Mouse (Mus musculus): ENCODE measurements around the gene Ing3. TPM values are rescaled to one million over a fixed set of nuclear protein-coding genes. Genes with fewer than 3 reads are reported as not detected.

Ing3 gene
- polyA plus RNA-seq (2012; rRNA removed): 8.1 and 8.7 TPM in 2 replicates

GRCm38 (mm10) chr6:21949226-21949731 lies at the start of gene Ing3:
TSS of gene Ing3 (plus strand) at chr6:21949571.
- peak; percentile 90 for DNase-seq (ENCODE audit: low read depth)

DNA sequence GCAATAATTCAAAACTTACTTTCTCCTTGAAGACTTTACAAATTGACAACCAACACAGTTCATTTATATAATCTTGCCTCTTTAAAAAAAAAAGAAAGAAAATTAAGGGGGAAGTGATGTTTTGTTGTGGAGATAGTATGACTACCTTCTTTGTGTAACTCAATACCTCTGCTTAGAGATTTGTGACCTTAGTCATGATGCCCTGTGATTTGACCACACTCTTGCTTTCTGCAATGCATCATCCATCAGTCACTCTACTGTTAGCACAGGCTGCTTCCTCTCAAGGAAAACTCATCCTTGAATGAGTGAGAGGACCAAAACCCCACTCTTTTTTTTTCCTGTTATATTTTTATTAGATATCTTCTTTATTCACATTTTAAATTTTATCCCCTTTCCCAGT lies 39.7 kb upstream of the Ing3 start:
- no peak for DNase-seq (ENCODE audit: low read depth)

DNA sequence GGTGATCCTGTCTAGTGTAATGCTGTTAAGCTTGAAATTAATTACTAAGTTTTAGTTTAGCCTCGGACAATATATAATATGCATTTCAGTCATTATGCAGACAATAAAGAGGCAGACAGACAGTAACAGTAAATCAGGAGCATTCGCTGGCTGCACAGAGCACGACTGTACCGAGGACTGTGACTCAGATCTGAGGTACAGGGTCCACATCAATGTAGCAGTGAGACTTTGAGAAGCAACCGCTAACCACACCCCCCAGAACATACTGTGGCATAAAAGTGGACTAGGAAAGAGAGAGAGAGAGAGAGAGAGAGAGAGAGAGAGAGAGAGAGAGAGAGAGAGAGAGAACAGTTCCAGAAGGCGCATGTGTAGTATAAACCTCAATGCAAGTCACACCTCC lies 38.6 kb upstream of the Ing3 start:
- no peak for DNase-seq (ENCODE audit: low read depth)

- no peak for DNase-seq (ENCODE audit: low read depth)
Measured at GRCm38 (mm10) chr6:21916591-21916990, 32.8 kb upstream of the Ing3 start.

GRCm38 (mm10) chr6:21924150-21924549 lies 25.2 kb upstream of the Ing3 start:
- no peak for DNase-seq (ENCODE audit: low read depth)

DNA sequence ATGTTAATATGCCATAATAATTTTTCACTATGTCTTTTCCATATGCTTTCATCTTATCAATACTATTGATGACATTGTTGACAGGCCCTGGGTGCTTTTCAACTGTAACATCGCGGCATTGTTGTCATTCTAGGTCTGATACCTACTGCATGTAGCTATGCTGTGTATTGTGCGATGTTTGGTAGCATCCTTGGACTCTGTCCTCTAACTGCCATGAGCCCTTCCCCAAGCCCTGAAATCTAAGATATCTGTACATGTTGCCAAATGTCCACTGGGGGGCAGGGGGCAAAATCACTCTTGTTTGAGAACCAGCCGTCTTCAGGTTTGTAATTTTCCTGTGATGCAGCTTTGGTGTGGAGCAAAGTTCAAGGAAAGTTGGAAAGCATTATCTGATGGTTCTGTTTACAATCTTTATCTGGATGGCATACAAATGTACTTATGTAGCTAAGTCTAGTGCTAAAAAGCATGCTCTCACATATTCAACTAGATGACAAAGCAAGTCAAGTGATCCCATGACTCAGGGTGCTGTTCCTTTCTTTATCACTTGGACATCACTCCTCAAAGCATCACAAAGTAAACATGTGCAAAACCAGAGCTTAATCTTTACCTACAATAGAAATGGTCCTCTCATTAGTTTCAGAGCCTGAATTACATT lies 11.3 kb upstream of the Ing3 start:
- DNase-seq (ENCODE audit: low read depth): no peak

DNA sequence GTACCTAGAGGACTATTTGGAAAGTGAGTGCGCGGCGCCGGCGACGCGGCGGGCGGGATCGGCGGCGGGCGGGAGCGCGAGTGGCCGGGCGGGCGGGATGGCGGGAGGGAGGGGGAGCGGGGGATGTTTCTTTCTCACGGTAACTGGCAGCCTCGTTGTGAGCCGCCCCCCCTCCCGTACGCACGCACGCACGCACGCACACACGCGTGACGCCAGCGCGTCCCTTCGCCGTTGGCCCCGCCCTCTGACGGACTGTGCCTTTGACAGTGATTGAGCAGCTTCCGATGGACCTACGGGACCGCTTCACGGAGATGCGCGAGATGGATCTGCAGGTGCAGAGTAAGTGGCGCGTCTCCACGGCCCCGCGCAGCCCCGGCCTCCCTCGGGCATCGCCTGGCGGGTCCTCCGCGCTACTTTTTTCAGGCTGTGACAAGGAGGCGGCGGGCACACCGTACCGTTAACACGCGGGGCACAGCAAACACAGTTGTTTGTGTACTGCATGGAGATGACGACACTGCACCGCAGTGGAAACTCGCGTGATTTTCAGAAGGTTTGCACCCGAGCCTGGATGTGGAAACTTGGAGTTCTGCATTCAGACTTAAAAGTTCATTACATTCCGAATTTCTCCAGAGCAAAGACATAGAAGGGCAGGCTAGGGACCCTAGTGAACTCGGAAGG lies 539 bp downstream of the Ing3 start:
- DNase-seq (ENCODE audit: low read depth): no peak

DNA sequence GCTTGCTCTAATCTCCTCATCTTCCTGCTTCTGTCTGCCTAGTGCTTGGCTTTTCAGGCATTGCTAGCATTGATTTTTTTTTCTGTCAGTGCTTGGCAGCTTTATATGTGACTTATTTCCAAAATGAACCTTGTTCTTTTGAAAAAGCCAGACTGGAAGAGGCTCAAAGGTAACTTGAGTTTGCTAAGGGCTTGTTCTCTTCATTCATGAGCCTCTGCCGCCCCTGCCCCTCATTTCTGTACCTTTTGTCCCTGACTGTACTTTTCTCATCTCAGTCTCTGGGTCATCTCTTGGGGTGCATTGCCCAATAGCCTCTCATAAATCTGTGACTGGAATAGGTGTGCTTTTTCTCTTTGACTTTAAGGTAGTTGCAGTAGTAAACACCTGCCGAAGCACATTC lies 1.3 kb downstream of the Ing3 start:
- no peak for DNase-seq (ENCODE audit: low read depth)

DNA sequence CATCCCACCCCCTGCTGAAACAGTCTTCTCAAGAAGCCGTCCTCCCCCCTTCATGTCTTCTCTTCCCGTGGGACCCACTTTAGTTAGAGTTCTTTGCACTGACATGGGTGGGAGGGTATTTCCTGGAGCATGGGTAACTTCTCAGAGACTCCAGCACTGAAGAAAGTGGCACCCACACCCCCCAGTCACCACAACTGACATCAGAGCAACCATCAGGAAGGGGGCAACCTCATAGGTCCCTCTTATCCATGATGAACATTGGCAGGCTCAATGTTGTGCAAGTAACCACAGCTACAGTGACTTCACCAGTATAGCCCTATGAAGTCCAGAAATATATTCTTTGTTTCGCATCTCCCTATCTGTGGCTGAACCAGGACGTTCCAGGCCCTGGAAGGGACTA lies 6.1 kb downstream of the Ing3 start:
- no peak for DNase-seq (ENCODE audit: low read depth)

DNA sequence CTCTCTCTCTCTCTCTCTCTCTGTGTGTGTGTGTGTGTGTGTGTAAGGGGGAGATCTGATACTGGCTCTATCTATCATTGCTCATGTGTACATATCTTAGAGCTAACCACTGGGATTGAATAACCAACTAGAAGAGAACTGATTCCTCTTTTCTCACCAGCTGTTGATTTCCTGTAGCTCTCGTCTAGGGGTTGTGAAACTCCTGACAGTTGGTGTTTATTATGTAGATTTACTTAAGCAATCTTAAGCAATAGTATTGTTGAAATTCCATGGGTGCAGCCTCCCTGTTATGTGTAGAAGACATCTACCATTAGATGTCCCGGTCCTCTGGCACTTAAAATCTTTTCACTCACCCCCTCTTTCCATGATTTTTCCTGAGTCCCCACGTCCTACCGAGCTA lies 9.6 kb downstream of the Ing3 start:
- no peak for DNase-seq (ENCODE audit: low read depth)

GRCm38 (mm10) chr6:21959909-21960308 lies 10.5 kb downstream of the Ing3 start:
- no peak for DNase-seq (ENCODE audit: low read depth)

DNA sequence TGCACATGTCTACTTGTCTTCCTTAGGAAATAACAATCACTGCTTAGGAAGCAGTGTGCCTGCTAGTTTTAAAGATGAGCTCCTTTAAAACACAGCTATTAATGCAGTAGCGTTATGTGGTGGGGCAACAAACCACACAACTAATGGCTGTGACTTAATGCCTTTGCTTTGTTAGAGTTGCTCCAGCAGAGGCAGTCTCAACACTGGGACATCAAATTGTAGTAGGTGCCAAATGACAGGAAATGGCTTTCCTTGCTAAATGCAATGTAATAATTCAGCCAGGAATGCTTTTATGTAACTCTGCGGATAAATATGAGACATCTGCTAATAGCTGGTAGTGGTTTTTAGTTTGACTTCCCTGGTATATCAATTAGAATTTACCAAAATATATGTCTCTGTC lies 28.2 kb downstream of the Ing3 start:
- DNase-seq (ENCODE audit: low read depth): no peak

GRCm38 (mm10) chr6:21981114-21981513 lies 31.7 kb downstream of the Ing3 start:
- no peak for DNase-seq (ENCODE audit: low read depth)

DNA sequence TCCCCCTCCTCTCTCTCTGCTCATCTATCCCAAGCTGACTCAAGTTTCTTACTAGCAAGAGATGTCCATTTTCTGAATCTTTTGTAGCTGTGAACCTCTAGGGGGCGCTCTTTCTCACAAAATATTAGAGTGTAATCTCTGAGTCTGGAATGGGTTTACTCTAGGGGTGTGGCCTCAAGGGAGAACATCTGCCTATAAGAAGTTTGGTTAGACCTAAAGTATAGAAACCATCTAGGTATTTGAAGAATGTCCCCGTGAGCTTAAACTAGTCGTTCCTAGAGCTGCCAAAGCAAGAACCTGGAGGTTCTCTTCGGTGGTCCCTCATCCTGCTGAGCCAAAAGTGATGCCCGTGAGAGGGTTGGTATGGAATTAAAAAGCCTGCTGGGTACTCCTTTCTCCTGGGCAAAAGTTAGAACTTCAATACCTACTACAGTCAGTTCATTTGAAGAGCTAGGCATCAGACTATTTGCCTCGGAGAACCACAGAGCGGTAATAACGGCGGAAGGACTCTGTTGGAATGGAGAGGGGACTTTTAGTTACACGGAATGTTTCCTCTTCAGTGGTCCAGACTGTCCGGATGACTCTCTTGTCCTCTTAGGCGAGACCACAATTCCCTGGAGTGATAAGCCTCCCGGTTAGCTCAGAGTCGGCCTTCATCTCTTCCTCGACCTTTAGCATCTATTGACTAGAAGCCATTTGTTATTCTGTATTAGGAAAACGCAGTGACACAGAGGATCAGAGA lies 35.8 kb downstream of the Ing3 start:
- no peak for DNase-seq (ENCODE audit: low read depth)

DNA sequence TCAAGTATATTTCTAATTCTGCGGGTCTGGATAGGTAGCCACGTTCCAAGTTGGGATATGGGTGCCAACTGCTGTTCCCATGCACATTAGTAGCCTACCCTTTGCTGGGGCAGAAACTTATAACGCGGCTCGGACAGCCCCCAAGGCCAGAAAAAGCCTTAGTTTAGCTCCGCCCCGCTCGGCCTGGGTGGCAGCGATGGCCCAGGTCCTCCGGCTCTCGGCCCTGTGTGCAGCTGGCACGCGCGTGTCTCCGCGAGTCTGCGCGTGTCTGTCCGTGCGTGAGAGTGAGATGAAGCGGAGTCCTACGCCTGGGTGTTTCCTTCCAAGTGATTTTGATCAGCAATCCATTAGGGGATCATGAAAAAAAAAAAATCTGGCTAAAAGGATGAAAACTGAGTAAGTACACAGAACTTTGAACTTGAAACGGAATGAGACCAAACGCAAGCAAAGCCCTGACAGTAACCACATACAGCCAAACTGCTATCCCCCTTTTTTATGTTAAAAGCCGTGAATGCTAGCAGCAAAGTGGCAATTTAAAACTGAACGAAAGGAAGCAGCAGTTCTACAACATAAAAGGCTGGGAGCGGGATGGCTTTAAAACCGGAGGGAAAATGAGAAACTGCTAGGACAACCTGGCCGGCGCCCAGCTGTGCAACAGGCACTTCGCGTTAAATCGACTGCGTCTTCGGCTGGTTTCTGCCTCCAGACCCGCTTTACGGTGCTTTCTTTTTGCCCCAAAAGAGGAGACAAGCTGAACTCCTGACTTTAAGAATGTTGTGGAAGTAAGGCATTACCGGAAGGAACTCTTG lies 36.6 kb downstream of the Ing3 start, which contains the start of gene Cped1:
Gene Cped1, plus strand, starts transcription at position 185 of the 809 bp plus-strand sequence.
- no peak for DNase-seq (ENCODE audit: low read depth)

DNA sequence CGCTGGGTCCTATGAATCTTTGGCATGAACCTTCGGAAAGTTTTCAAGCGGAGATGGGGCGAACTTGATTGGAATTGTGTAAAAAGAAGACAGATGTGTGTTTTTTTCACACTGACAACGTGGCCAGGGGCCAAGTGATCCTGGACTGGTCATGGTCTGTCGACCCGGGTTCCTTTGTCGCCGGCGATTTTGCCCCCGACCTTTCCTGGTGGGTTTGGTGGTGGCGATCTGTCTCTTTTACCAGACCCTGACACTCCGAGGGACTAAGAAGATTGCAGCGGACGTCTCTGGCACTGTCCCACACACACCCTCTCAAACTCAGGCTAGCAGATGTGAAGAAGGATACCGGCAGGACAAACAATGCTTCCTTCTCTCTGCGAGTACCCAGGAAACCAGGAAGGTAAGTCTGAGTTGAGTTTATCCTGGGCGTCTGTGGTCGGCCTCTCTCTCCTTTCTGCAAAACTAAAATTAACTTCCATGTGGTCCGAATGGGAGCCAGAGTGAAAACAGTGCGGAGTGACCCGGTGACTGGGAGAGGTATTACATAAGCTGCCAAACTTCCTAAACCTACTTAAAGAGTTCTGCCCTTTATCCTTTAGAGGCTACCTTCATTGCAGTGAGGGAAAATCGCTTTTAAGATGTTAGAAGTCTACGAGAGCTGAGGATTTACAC lies 37.4 kb downstream of the Ing3 start:
- no peak for DNase-seq (ENCODE audit: low read depth)

DNA sequence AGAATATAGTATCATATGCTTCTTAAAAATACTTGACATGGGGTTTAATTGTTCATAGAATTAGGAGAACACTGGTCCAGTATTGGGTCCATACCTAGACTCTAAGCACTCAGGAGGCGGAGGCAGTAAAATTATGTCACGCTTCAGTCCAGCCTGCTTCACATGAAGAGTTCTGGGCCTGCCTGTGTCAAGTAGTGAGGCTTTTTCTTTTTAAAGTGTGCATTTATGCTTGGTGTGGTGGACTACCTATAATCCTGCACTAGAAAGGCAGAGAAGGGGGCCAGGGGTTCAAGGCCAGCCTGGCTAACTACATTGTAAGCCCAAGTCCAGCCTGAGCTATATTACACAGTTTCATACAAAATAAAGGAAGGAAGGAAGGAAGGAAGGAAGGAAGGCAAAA lies 38.2 kb downstream of the Ing3 start:
- DNase-seq (ENCODE audit: low read depth): no peak

- DNase-seq (ENCODE audit: low read depth): no peak
Measured at GRCm38 (mm10) chr6:21988296-21988695, 38.9 kb downstream of the Ing3 start.

DNA sequence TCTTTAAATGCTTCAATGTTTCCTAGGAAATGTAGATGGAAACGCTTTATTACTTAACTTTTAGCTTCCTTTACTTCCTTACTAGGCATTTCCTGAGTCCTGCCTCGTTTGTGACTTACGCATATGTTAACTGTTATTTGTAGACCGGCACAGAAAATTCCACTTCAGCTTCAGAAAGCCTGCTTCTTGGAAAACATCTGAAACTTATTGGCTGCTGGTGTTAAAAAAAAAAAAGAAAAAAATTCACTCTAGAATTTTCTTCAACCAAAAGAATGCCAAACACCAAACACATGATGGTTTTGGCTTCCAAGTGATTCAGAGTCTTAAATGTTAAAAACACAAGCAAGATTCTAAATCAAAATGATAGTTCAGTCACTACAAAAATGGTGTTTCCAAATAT lies 39.7 kb downstream of the Ing3 start:
- no peak for DNase-seq (ENCODE audit: low read depth)

- DNase-seq (ENCODE audit: low read depth): no peak
Measured at GRCm38 (mm10) chr6:21990181-21991135, 41.1 kb downstream of the Ing3 start.

All from gonadal fat pad, adult 2 months (tissue).